Mouse (Mus musculus) MEL (cell line): ENCODE measurements around the gene Hnrnpa2b1. TPM values are rescaled to one million over a fixed set of nuclear protein-coding genes. Genes with fewer than 3 reads are reported as not detected.

Source experiments
- DNase-seq: peaks from one replicate; pipeline ENCODE4 v3.0.0; 2011; ENCODE audit warnings: low read depth, low spot score
- H3K27ac ChIP-seq: 2 replicates; pipeline ENCODE4 v1.5.1; 2012; ENCODE audit warnings: low read depth, mild to moderate bottlenecking, control low read depth, low read length, moderate library complexity; ENCODE audit not compliant: control insufficient read depth
- H3K27me3 ChIP-seq, 2 experiments: fragments of 150-350 bp in 1 of 2; sonication (generic) in 1 of 2; 2 replicates each; pipeline ENCODE4 v1.6.1; 2012; ENCODE audit warnings: low read length in 2 of 2, mild to moderate bottlenecking in 2 of 2, improper control_type of control experiment in 1 of 2, moderate library complexity in 1 of 2; ENCODE audit not compliant: insufficient read depth in 2 of 2, control insufficient read depth in 1 of 2
- H3K36me3 ChIP-seq, 2 experiments: 2 replicates each; pipeline ENCODE4 v1.6.1; 2012 to 2014; ENCODE audit warnings: low read length in 2 of 2, improper control_type of control experiment in 1 of 2, inconsistent platforms in 1 of 2, mild to moderate bottlenecking in 1 of 2; ENCODE audit not compliant: insufficient read depth in 2 of 2, control insufficient read depth in 1 of 2
- H3K4me1 ChIP-seq, 2 experiments: fragments of 150-350 bp in 1 of 2; sonication (generic) in 1 of 2; 2 replicates each; pipeline ENCODE4 v1.6.1; 2012; ENCODE audit warnings: low read length in 2 of 2, improper control_type of control experiment in 1 of 2, mild to moderate bottlenecking in 1 of 2; ENCODE audit not compliant: insufficient read depth in 2 of 2, control insufficient read depth in 1 of 2
- H3K4me3 ChIP-seq, 2 experiments: fragments of 150-350 bp in 1 of 2; sonication (generic) in 1 of 2; 2 replicates each; pipeline ENCODE4 v1.5.1; 2012; ENCODE audit warnings: low read depth in 2 of 2, low read length in 2 of 2, mild to moderate bottlenecking in 2 of 2, moderate library complexity in 2 of 2, control low read depth in 1 of 2, improper control_type of control experiment in 1 of 2; ENCODE audit not compliant: control insufficient read depth in 1 of 2, insufficient read depth in 1 of 2
- H3K79me2 ChIP-seq: 2 replicates; pipeline ENCODE4 v1.6.1; 2012; ENCODE audit warnings: mild to moderate bottlenecking, low read length, moderate library complexity; ENCODE audit not compliant: control insufficient read depth, poor library complexity, insufficient read depth
- H3K9ac ChIP-seq: 2 replicates; pipeline ENCODE4 v1.6.1; 2012; ENCODE audit warnings: low read depth, mild to moderate bottlenecking, control low read depth, low read length, moderate library complexity; ENCODE audit not compliant: control insufficient read depth, poor library complexity, severe bottlenecking
- H3K9me3 ChIP-seq: fragments of 150-350 bp; sonication (generic); replicated peaks from 2 replicates; pipeline ENCODE4 v1.6.1; 2012; ENCODE audit warnings: mild to moderate bottlenecking, low read length, improper control_type of control experiment, moderate library complexity; ENCODE audit not compliant: insufficient read depth
- EP300 ChIP-seq, 2 experiments: IDR thresholded peaks; 2 replicates each; pipeline ENCODE4 v1.6.1; 2011; ENCODE audit warnings: improper control_type of control experiment in 2 of 2, low read length in 2 of 2, low read depth in 1 of 2, mild to moderate bottlenecking in 1 of 2
- GATA1 ChIP-seq: IDR thresholded peaks from 2 replicates; pipeline ENCODE4 v1.6.1; 2011; ENCODE audit warnings: low read depth, low read length, improper control_type of control experiment
- HCFC1 ChIP-seq: IDR thresholded peaks from 2 replicates; pipeline ENCODE4 v1.6.1; 2012; ENCODE audit warnings: low read depth, mild to moderate bottlenecking, inconsistent platforms, low read length, improper control_type of control experiment, moderate library complexity
- JUND ChIP-seq: IDR thresholded peaks from 2 replicates; pipeline ENCODE4 v1.6.1; 2011; ENCODE audit warnings: low read depth, mild to moderate bottlenecking, improper control_type of control experiment, low read length
- MAX ChIP-seq: IDR thresholded peaks from 2 replicates; pipeline ENCODE4 v1.6.1; 2011; ENCODE audit warnings: low read length, improper control_type of control experiment
- NRF1 ChIP-seq: IDR thresholded peaks from 2 replicates; pipeline ENCODE4 v1.6.1; 2014; ENCODE audit warnings: low read depth, mild to moderate bottlenecking, inconsistent platforms, low read length, improper control_type of control experiment, moderate library complexity; ENCODE audit not compliant: poor library complexity, insufficient read depth, severe bottlenecking
- POLR2A ChIP-seq, 2 experiments: IDR thresholded peaks; 2 replicates each; pipeline ENCODE4 v1.6.1; 2011 to 2012; ENCODE audit warnings: low read length in 2 of 2, mild to moderate bottlenecking in 2 of 2, control low read depth in 1 of 2, improper control_type of control experiment in 1 of 2, low read depth in 1 of 2, moderate library complexity in 1 of 2; ENCODE audit not compliant: control insufficient read depth in 1 of 2, insufficient read depth in 1 of 2, poor library complexity in 1 of 2
- POLR2AphosphoS2 ChIP-seq: IDR thresholded peaks from 2 replicates; pipeline ENCODE4 v1.6.1; 2011; ENCODE audit warnings: low read length, improper control_type of control experiment
- RAD21 ChIP-seq: IDR thresholded peaks from 2 replicates; pipeline ENCODE4 v1.6.1; 2011; ENCODE audit warnings: mild to moderate bottlenecking, low read depth, low read length, improper control_type of control experiment
- SIN3A ChIP-seq: IDR thresholded peaks from 2 replicates; pipeline ENCODE4 v1.6.1; 2012; ENCODE audit warnings: low read length, improper control_type of control experiment, inconsistent platforms
- TCF12 ChIP-seq: IDR thresholded peaks from 2 replicates; pipeline ENCODE4 v1.6.1; 2014; ENCODE audit warnings: low read depth, mild to moderate bottlenecking, inconsistent platforms, low read length, improper control_type of control experiment, moderate library complexity
- USF2 ChIP-seq, 2 experiments: IDR thresholded peaks; 2 replicates each; pipeline ENCODE4 v1.6.1; 2011 to 2012; ENCODE audit warnings: improper control_type of control experiment in 2 of 2, low read length in 2 of 2, borderline replicate concordance in 1 of 2, inconsistent platforms in 1 of 2, low read depth in 1 of 2, mild to moderate bottlenecking in 1 of 2; ENCODE audit not compliant: insufficient read depth in 1 of 2
- ZC3H11A ChIP-seq: IDR thresholded peaks from 2 replicates; pipeline ENCODE4 v1.6.1; 2012; ENCODE audit warnings: low read depth, mild to moderate bottlenecking, inconsistent platforms, low read length, improper control_type of control experiment
- ZMIZ1 ChIP-seq: IDR thresholded peaks from 2 replicates; pipeline ENCODE4 v1.6.1; 2012; ENCODE audit warnings: low read depth, mild to moderate bottlenecking, inconsistent platforms, low read length, improper control_type of control experiment, moderate library complexity
- polyA plus RNA-seq, 2 experiments: library from polyadenylated mRNA; stranded (reverse) in 1 of 2; unstranded in 1 of 2; fragments of >175 nt in 1 of 2; fragments of >200 nt in 1 of 2; gene quantifications; 2 replicates each; pipeline versions ENCODE4 v1.2.1 to v1.2.4; 2012; ENCODE audit warnings: low replicate concordance in 2 of 2, low read depth in 1 of 2; ENCODE audit not compliant: insufficient read length in 2 of 2, insufficient read depth in 1 of 2, missing spikeins in 1 of 2
- total RNA-seq: library from RNA; depleted of rRNA; stranded (reverse); fragments of 300-350 nt; gene quantifications from 2 replicates; pipeline ENCODE4 v1.2.3, GENCODE M21; 2012

Hnrnpa2b1 gene
- total and polyA plus RNA-seq, 3 experiments, result 635 to 1,710 (median 1,226) TPM

DNA sequence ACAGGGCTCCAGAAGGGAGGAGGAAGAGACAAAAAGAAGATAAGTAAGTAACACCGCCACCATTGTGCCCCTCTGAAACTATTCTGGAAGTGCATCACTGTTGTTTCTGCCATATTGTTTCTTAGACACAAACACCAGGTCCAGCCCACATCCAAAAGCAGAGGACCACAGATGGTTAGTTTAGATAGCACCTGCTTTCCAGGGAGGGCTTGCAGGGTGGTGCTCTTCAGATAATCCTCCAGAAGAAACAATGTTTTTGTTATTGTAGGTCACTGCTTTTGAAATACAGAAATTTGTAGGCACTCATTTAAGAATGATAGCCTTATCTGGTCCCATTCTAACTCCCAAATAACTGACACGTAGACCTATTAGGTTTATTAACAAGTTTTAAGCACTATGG lies 45.2 kb downstream of the Hnrnpa2b1 start:
- TF ChIP-seq SIN3A, result no peak
- TF ChIP-seq NRF1, result no peak
- no peak for TF ChIP-seq JUND
- TF ChIP-seq TCF12, result no peak
- TF ChIP-seq ZC3H11A, result no peak
- no peak for TF ChIP-seq POLR2AphosphoS2
- TF ChIP-seq RAD21, result no peak
- TF ChIP-seq EP300 (IDR thresholded peaks at IDR 0.05; ENCODE audit: low read depth in 1 of 2, low read length in 2 of 2), result peak in 1 of 2 experiments; percentile 37; a peak in 1 of 4 replicates
- no peak for TF ChIP-seq POLR2A (IDR thresholded peaks at IDR 0.05; ENCODE audit: control insufficient read depth in 1 of 2, insufficient read depth in 1 of 2, low read depth in 1 of 2, low read length in 2 of 2, poor library complexity in 1 of 2)
- TF ChIP-seq USF2 (IDR thresholded peaks at IDR 0.05; ENCODE audit: borderline replicate concordance in 1 of 2, insufficient read depth in 1 of 2, low read depth in 1 of 2, low read length in 2 of 2), result no peak
- TF ChIP-seq GATA1, result peak; percentile 29; the same call in 1 of the 2 replicates
- H3K27me3 ChIP-seq, result peaks cover 0 to 1% of the 10 kb centered on the region in 2 experiments; a peak in 1 of 4 replicates
- H3K9ac ChIP-seq, result no peak overlapping the region
- no peak overlapping the region for H3K27ac ChIP-seq
- H3K9me3 ChIP-seq, result no peaks in the 10 kb centered on the region
- H3K4me3 ChIP-seq, result no peak overlapping the region
- H3K36me3 ChIP-seq, result peaks cover 0 to 9% of the 10 kb centered on the region in 2 experiments; a peak in 2 of 4 replicates
- H3K79me2 ChIP-seq, result no peaks in the 10 kb centered on the region
- peaks cover 0 to 13% of the 10 kb centered on the region in 2 experiments; a peak in 3 of 4 replicates for H3K4me1 ChIP-seq
- DNase-seq, result peak; percentile 27

DNA sequence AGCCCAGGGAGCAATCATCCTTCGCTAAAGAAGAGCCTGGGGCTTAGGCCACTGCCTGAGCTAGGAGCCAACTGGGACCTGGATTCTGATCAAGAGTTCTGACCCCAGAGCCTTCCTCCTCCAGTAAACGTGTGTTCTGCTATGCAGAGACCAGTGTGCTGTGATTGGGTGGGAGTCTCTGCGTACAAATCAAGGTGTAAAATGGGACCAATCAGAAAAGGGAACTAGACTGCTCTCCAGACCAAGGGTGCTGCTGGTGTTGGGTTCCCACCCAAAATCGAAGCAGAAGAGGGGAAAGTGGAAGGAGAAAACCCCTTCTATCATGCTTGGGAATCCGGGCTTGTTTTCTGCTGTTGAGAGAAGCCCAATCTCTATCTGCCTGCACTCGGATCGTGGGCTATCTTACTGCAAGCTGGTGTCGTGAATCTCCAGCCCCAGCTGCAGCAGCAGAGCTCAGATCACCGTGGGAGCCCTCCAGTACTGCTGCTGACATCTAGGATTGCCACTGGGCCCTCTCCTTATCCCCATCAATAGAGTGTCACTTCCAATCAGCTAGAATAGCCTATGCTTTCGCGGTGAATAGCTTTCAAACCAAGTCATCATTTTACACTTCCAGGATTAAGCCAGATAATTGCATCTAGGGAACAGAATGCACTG lies 46.1 kb downstream of the Hnrnpa2b1 start:
- peak; percentile 52 for DNase-seq
- TF ChIP-seq MAX (no peak), HCFC1 (no peak), ZMIZ1 (no peak), EP300 (IDR thresholded peaks at IDR 0.05; ENCODE audit: low read depth in 1 of 2, low read length in 2 of 2) (no peak)
- no peak overlapping the region for H3K27ac ChIP-seq
- no peak overlapping the region for H3K9ac ChIP-seq
- H3K4me3 ChIP-seq, result peak overlapping the region in 1 of 2 experiments; percentile 23; a peak in 1 of 4 replicates
- H3K4me1 ChIP-seq, result peaks cover 0 to 13% of the 10 kb centered on the region in 2 experiments; a peak in 3 of 4 replicates
- peaks cover 0 to 1% of the 10 kb centered on the region in 2 experiments; a peak in 1 of 4 replicates for H3K27me3 ChIP-seq
- H3K9me3 ChIP-seq, result no peaks in the 10 kb centered on the region
- peaks cover 0 to 9% of the 10 kb centered on the region in 2 experiments; a peak in 2 of 4 replicates for H3K36me3 ChIP-seq
- H3K79me2 ChIP-seq, result no peaks in the 10 kb centered on the region
